Mouse (Mus musculus) thymus, adult 2 months (tissue): ENCODE data around the gene Zmiz2. TPM values are rescaled to one million over a fixed set of nuclear protein-coding genes. Genes with fewer than 3 reads are reported as not detected.
"Not testable (repeated sequence)": the region's sequence is repeated elsewhere in the genome, so short reads cannot be mapped to it uniquely, and the experiment has no call there.

ENCODE experiments used
- DNase-seq: peaks from one replicate; pipeline ENCODE4 v3.0.0; 2021
- H3K27ac ChIP-seq: fragments of 200-500 bp; 2 replicates; pipeline ENCODE4 v1.5.1; 2012; ENCODE audit warnings: low read length, control low read depth; ENCODE audit not compliant: control insufficient read depth, insufficient read depth
- H3K27me3 ChIP-seq: fragments of 200-500 bp; 2 replicates; pipeline ENCODE4 v1.6.1; 2012; ENCODE audit warnings: mild to moderate bottlenecking, low read length, moderate library complexity, mixed read lengths; ENCODE audit not compliant: control insufficient read depth, insufficient read depth
- H3K36me3 ChIP-seq: fragments of 200-500 bp; 2 replicates; pipeline ENCODE4 v1.6.1; 2012; ENCODE audit warnings: mild to moderate bottlenecking, low read length, moderate library complexity; ENCODE audit not compliant: control insufficient read depth, insufficient read depth
- H3K4me1 ChIP-seq: fragments of 200-500 bp; replicated peaks from 2 replicates; pipeline ENCODE4 v1.6.1; 2012; ENCODE audit warnings: low read length; ENCODE audit not compliant: control insufficient read depth, insufficient read depth
- H3K4me3 ChIP-seq: fragments of 200-500 bp; 2 replicates; pipeline ENCODE4 v1.5.1; 2012; ENCODE audit warnings: mild to moderate bottlenecking, low read length, control low read depth, moderate library complexity; ENCODE audit not compliant: control insufficient read depth, insufficient read depth
- CTCF ChIP-seq: fragments of 200-500 bp; IDR thresholded peaks from 2 replicates; pipeline ENCODE4 v1.5.1; 2012; ENCODE audit warnings: mild to moderate bottlenecking, control low read depth, low read length, moderate library complexity, borderline replicate concordance; ENCODE audit not compliant: control insufficient read depth, poor library complexity, insufficient read depth; ENCODE audit errors: extremely low read depth
- POLR2A ChIP-seq: fragments of 200-500 bp; IDR thresholded peaks from 2 replicates; pipeline ENCODE4 v1.6.1; 2012; ENCODE audit warnings: mild to moderate bottlenecking, low read length, control low read depth, moderate library complexity; ENCODE audit not compliant: control insufficient read depth, poor library complexity, insufficient read depth; ENCODE audit errors: extremely low read depth
- WGBS: fragments of 180-500 bp; shearing (Covaris S2); methylation state at CpG from one replicate; pipeline ENCODE4 v1.1.7; 2018; 5-methylcytosine and 5-hydroxymethylcytosine counted together
- polyA plus RNA-seq: library from polyadenylated mRNA; depleted of rRNA; stranded (reverse); fragments of >200 nt; gene quantifications from 2 replicates; pipeline ENCODE4 v1.2.3, GENCODE M21; 2012

Gene Zmiz2
- polyA plus RNA-seq, 1 experiment = 137 TPM

GRCm38 (mm10) chr11:6364581-6365275, 24.1 kb upstream of the Zmiz2 start:
- H3K4me3 ChIP-seq = no peak overlapping the region
- H3K36me3 ChIP-seq = no peaks in the 10 kb centered on the region
- 94% methylated on average over 9 of the region's 9 CpGs for WGBS
- no peak for DNase-seq
- no peak overlapping the region for H3K27ac ChIP-seq
- no peaks in the 10 kb centered on the region for H3K27me3 ChIP-seq
- TF ChIP-seq POLR2A = no peak
- TF ChIP-seq CTCF = no peak
- H3K4me1 ChIP-seq = peaks cover 2% of the 10 kb centered on the region; the same call in 1 of the 2 replicates

GRCm38 (mm10) chr11:6365885-6366284, 23.0 kb upstream of the Zmiz2 start:
- H3K27ac ChIP-seq = peak overlapping the region; percentile 62; the same call in 1 of the 2 replicates
- no peak overlapping the region for H3K4me3 ChIP-seq
- peaks cover 2% of the 10 kb centered on the region; the same call in 1 of the 2 replicates for H3K4me1 ChIP-seq
- TF ChIP-seq POLR2A (0 out of 2 replicates have a peak, but pooled peaks have one; percentile 33), CTCF (peak; percentile 85)
- 8% methylated on average over 11 of the region's 11 CpGs for WGBS
- H3K36me3 ChIP-seq = no peaks in the 10 kb centered on the region
- no peaks in the 10 kb centered on the region for H3K27me3 ChIP-seq
- DNase-seq = peak; percentile 85

- WGBS = 82% methylated on average over 6 of the region's 6 CpGs
- DNase-seq = no peak
- H3K4me1 ChIP-seq = peaks cover 2% of the 10 kb centered on the region; the same call in 1 of the 2 replicates
- no peaks in the 10 kb centered on the region for H3K27me3 ChIP-seq
- TF ChIP-seq POLR2A (no peak), CTCF (no peak)
- H3K36me3 ChIP-seq = no peaks in the 10 kb centered on the region
- H3K27ac ChIP-seq = no peak overlapping the region
- H3K4me3 ChIP-seq = no peak overlapping the region
Measured at GRCm38 (mm10) chr11:6366434-6366833, 22.4 kb upstream of the Zmiz2 start.

- 87% methylated on average over 4 of the region's 4 CpGs for WGBS
- Histone ChIP-seq H3K4me1 (peaks cover 2% of the 10 kb centered on the region; the same call in 1 of the 2 replicates), H3K36me3 (no peaks in the 10 kb centered on the region), H3K4me3 (no peak overlapping the region), H3K27me3 (no peaks in the 10 kb centered on the region), H3K27ac (no peak overlapping the region)
- TF ChIP-seq POLR2A = no peak
- TF ChIP-seq CTCF = no peak
- DNase-seq = no peak
Measured at GRCm38 (mm10) chr11:6367156-6367555, 21.7 kb upstream of the Zmiz2 start.

- not testable (repeated sequence) for H3K27me3 ChIP-seq, H3K4me1 ChIP-seq, H3K36me3 ChIP-seq, DNase-seq, H3K4me3 ChIP-seq, H3K27ac ChIP-seq
- 84% methylated on average over 5 of the region's 5 CpGs for WGBS
Measured at GRCm38 (mm10) chr11:6367986-6368385, 20.9 kb upstream of the Zmiz2 start.

- DNase-seq = no peak
- Histone ChIP-seq H3K27me3 (no peaks in the 10 kb centered on the region), H3K27ac (no peak overlapping the region), H3K4me1 (no peaks in the 10 kb centered on the region), H3K4me3 (no peak overlapping the region), H3K36me3 (no peaks in the 10 kb centered on the region)
- TF ChIP-seq POLR2A (no peak), CTCF (no peak)
- 96% methylated on average over 11 of the region's 11 CpGs for WGBS
Measured at GRCm38 (mm10) chr11:6371376-6372155, 17.3 kb upstream of the Zmiz2 start.
